Mouse (Mus musculus): ENCODE data around the gene Lamb1.

DNA sequence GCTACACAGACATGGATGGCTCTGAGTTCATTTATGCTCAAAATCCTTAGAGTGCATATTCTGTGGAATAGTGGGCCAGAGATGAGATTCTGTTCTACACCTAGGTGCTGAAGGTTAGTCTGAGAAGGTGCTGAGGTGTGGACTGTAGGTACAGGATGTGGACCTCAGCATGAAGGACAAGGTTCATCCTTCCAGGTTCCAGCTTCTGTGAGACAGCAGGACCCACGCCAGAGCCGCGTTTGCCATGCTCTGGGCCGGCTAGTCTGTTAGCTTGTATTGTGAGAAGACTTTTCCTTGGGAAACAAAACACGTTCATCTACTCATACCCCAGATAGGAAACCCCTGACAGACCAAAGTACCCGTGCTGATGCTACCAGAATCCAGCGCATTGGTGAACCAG is 8.6 kb downstream of the Lamb1 start:
- TF ChIP-seq CTCF (IDR thresholded peaks at IDR 0.05; ENCODE audit: low read depth, low read length): no peak
- TF ChIP-seq GATA1 (IDR thresholded peaks at IDR 0.05; ENCODE audit: borderline replicate concordance, low read length): no peak
- TF ChIP-seq TAL1 (conservative IDR thresholded peaks at IDR 0.05; ENCODE audit: low read depth, low read length): no peak
- no peak for TF ChIP-seq POLR2AphosphoS5 (IDR thresholded peaks at IDR 0.05; ENCODE audit: insufficient replicate concordance, low read depth, low read length)
